Mouse (Mus musculus) MEL (cell line): ENCODE data around the gene 4930523C07Rik.

Source experiments
- CTCF ChIP-seq, 3 experiments: IDR thresholded peaks in 2 of 3; conservative IDR thresholded peaks in 1 of 3; 2 replicates each; pipeline ENCODE4 v1.5.1; 2011 to 2012; ENCODE audit warnings: low read length in 3 of 3, low read depth in 2 of 3, mild to moderate bottlenecking in 2 of 3, improper control_type of control experiment in 1 of 3, inconsistent platforms in 1 of 3, mixed read lengths in 1 of 3, moderate library complexity in 1 of 3; ENCODE audit not compliant: control insufficient read depth in 1 of 3, insufficient read depth in 1 of 3, poor library complexity in 1 of 3, severe bottlenecking in 1 of 3
- EP300 ChIP-seq, 2 experiments: IDR thresholded peaks; 2 replicates each; pipeline ENCODE4 v1.6.1; 2011; ENCODE audit warnings: improper control_type of control experiment in 2 of 2, low read length in 2 of 2, low read depth in 1 of 2, mild to moderate bottlenecking in 1 of 2
- MXI1 ChIP-seq: IDR thresholded peaks from 2 replicates; pipeline ENCODE4 v1.6.1; 2011; ENCODE audit warnings: mild to moderate bottlenecking, low read depth, low read length, improper control_type of control experiment
- NELFE ChIP-seq: IDR thresholded peaks from 2 replicates; pipeline ENCODE4 v1.6.1; 2011; ENCODE audit warnings: low read depth, low read length, improper control_type of control experiment
- NRF1 ChIP-seq: IDR thresholded peaks from 2 replicates; pipeline ENCODE4 v1.6.1; 2014; ENCODE audit warnings: low read depth, mild to moderate bottlenecking, inconsistent platforms, low read length, improper control_type of control experiment, moderate library complexity; ENCODE audit not compliant: poor library complexity, insufficient read depth, severe bottlenecking
- POLR2A ChIP-seq, 2 experiments: IDR thresholded peaks; 2 replicates each; pipeline ENCODE4 v1.6.1; 2011 to 2012; ENCODE audit warnings: low read length in 2 of 2, mild to moderate bottlenecking in 2 of 2, control low read depth in 1 of 2, improper control_type of control experiment in 1 of 2, low read depth in 1 of 2, moderate library complexity in 1 of 2; ENCODE audit not compliant: control insufficient read depth in 1 of 2, insufficient read depth in 1 of 2, poor library complexity in 1 of 2
- RAD21 ChIP-seq: IDR thresholded peaks from 2 replicates; pipeline ENCODE4 v1.6.1; 2011; ENCODE audit warnings: mild to moderate bottlenecking, low read depth, low read length, improper control_type of control experiment
- RCOR1 ChIP-seq: IDR thresholded peaks from 2 replicates; pipeline ENCODE4 v1.6.1; 2012; ENCODE audit warnings: low read depth, mild to moderate bottlenecking, inconsistent platforms, low read length, improper control_type of control experiment
- SMC3 ChIP-seq: IDR thresholded peaks from 2 replicates; pipeline ENCODE4 v1.6.1; 2011; ENCODE audit warnings: low read depth, low read length, improper control_type of control experiment
- TAL1 ChIP-seq: IDR thresholded peaks from 2 replicates; pipeline ENCODE4 v1.6.1; 2012; ENCODE audit warnings: mild to moderate bottlenecking, inconsistent platforms, low read length, moderate library complexity, mixed read lengths
- ZC3H11A ChIP-seq: IDR thresholded peaks from 2 replicates; pipeline ENCODE4 v1.6.1; 2012; ENCODE audit warnings: low read depth, mild to moderate bottlenecking, inconsistent platforms, low read length, improper control_type of control experiment
- ZKSCAN1 ChIP-seq: IDR thresholded peaks from 2 replicates; pipeline ENCODE4 v1.6.1; 2012; ENCODE audit warnings: low read depth, mild to moderate bottlenecking, inconsistent platforms, low read length, improper control_type of control experiment, moderate library complexity
- ZMIZ1 ChIP-seq: IDR thresholded peaks from 2 replicates; pipeline ENCODE4 v1.6.1; 2012; ENCODE audit warnings: low read depth, mild to moderate bottlenecking, inconsistent platforms, low read length, improper control_type of control experiment, moderate library complexity

DNA sequence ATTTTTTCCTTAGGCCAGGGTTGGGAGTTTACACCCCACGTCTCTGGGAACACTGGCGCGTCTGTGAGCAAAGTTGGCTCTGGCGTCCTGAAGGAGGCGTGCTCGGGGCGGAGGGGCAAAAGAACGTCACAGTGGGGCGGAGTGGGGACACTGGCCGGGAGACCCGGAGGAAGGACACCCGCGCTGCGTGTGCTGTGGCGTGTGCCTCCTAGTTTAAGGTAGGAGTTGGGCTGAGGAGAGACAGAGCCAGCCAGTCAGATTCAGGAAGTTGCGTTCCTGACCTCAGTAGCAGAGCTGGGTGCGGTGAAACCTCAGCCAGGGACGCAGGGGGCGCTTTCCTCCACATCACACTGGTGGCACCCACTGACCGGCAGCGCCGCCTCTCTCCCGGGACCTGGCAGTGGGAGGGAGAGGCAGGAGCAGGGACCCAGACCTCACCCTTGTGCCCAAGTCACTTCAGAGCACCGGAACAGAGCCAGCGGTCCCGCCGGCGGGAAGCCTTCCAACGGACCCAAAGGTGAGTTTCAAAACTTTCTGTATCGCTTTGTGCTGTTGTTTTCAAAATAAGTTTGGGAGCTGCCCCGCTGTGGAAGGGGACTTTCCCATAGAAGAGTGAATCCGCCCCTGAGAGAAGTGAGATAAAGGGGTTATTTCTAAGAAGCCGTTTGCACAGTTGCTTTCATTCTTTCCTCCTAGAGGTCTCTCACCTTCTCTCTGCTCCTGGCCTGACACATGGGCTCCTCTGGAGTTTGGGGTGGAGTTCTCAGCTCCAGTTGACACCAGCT lies at the start of gene 4930523C07Rik:
- no peak for TF ChIP-seq ZMIZ1
- no peak for TF ChIP-seq POLR2A (IDR thresholded peaks at IDR 0.05; ENCODE audit: control insufficient read depth in 1 of 2, insufficient read depth in 1 of 2, low read depth in 1 of 2, low read length in 2 of 2, poor library complexity in 1 of 2)
- TF ChIP-seq ZKSCAN1, result no peak
- TF ChIP-seq CTCF (IDR thresholded peaks at IDR 0.05 in 2 of 3, conservative IDR thresholded peaks at IDR 0.05 in 1 of 3; ENCODE audit: control insufficient read depth in 1 of 3, insufficient read depth in 1 of 3, low read depth in 2 of 3, low read length in 3 of 3, poor library complexity in 1 of 3, severe bottlenecking in 1 of 3), result no peak
- no peak for TF ChIP-seq RAD21
- TF ChIP-seq RCOR1, result no peak
- no peak for TF ChIP-seq NELFE
- TF ChIP-seq TAL1, result no peak
- TF ChIP-seq MXI1, result no peak
- TF ChIP-seq EP300 (IDR thresholded peaks at IDR 0.05; ENCODE audit: low read depth in 1 of 2, low read length in 2 of 2), result no peak
- no peak for TF ChIP-seq NRF1
- no peak for TF ChIP-seq SMC3
- no peak for TF ChIP-seq ZC3H11A
